Mouse (Mus musculus): ENCODE measurements at regions not wholly inside any gene's neighbourhood (a gene's known extent, or its start where the extent isn't known, plus 50 kb on each side); places are given as distances from the start of the nearest gene placed in this dataset.
"Not testable (repeated sequence)": the region's sequence is repeated elsewhere in the genome, so short reads cannot be mapped to it uniquely, and the experiment has no call there.

DNA sequence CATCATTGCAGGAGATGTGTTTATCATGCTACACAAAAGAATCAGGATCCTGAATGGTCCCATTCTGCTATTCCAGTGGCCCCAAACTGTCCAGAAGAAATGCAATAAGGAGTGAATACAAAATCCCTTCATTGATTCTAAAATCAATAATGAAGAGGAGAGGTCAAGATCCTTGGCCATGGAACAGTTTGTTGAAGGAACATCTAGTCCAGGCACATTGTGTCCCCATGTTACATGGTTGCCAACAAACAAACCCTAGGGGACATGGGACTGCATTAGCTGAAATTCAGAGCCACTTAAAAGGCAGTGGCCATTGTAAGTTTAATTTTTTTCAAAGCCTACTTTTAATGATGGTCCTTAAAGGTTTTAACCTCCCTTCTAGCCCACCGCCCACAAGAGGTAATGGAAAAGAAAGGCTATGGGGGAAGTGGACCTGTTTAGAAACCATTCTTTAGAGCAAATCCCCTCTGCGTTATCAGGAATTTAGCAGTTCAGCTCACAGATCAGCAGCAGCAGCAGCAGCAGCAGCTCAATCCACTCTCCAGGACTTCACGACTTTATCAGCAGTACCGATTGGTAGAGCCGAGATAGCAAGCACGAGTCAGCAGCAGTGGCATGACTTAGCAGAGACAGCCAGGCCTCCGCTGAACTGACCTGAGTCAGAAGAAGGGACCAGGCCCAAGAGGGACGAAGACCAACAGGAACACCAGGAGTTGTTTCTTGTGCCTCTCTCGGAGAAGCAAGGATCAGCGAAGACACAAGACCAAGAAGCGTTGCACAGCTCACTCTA is 268.3 kb downstream of the Setd4 start:
- DNase-seq: no peak

DNA sequence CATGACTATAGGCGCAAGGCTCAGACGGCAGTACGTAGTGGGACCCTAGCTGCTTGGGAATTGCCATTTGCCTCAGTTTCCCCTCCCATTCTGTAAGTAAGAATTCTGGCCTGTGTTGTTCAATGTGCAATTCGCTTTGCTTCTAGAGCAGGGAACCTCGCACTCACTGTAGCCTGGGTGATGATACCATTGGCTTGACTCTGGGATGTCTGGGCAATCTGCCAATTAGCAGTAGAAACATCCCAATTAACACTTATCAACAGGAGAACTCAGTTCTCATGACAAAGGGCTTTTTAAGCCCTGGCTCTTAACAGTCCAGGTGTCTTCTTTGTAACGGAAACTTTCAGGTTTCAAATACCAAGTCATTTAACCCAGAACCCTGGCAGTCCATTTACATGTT is 270.2 kb downstream of the Setd4 start:
- peak in 1 of 2 experiments; percentile 10 for DNase-seq

DNA sequence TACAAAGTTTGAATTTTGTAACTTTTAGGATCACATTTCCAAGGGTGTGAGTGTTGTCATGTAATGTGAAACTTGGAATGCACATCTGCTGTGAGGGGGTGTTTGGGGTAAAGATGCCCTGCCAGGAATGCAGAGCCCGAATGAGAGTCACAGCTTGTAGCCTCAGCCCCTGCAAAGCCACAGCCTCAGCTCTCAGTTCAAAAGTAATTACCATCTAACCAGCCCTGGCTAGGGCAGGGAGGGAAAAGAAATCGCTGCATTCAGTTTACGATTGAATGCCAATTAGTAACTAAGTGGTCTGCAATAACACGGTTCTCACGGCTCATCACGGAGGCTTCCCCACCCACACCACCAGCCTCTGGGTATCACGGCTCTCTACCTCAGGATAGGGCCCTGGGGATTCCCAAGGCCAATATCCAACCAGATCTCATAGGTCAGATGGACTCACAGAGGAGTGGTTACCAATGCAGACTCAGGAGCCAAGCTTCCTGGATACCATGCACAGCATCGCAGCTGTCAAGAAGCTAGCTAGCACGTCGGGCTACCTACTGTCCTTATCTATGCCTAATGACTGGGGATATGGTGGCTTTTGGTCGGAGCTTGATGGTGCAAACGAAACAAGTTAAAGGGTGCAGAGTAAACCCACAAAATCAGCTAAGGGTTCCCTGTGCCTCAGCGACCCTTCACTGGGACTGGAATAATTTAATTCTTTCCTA is 275.0 kb downstream of the Setd4 start:
- DNase-seq: no peak

DNA sequence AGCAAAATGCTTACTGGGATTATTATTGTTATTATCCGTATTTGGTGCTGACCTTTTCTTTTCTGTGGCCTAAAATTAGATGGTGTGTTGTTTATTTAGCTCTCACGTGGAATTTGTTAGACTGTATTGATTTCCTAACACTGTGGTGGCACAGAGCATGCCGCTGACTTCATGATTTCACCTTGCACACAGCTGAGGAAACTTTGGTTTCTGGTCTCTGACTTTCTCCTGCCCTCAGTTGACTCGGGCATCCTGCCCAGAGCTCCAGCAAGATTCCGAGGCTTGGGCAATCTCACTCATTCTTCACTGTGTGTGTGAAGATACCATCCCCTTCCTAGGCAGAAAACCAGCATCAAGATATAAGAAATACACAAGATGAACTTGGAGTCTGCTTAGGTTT is 279.0 kb downstream of the Setd4 start:
- DNase-seq: no peak

DNA sequence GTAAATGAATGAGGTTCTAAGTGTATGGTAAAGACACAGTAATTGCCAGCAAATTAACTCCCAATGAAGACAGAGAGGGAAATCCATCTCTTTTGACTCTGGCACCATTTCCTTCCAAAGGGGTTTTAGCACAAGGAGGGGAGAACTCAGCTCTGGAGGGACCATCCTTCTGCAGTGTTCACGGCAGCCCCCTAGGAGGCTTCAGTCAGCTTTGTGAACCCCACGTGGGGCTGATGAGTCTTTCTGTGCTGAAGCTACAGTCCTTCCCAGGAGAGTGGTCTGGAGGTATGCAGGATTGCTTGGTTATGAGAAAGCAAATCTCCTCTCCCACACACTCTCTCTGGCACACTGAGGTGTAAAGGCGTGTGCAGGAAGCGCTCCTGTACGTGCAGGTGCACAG is 280.7 kb downstream of the Setd4 start:
- no peak for DNase-seq

DNA sequence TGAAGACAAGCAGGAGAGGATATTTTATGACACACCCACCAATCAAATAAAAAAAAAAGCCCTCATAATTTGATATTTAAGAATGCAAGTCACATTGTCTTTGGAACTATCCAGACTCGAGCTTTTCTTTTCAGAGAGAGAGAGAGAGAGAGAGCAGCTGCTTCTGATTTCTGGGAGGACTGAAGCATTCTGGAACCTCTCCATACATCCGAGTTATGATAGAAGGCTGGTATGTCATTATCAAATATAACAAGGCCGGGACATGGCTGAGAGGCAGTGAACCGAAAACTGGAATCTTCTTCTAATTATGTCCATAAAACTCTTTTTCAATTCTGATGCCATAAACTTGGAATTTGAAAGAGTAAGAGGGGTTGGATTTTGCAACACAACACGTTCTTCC is 284.3 kb downstream of the Setd4 start:
- DNase-seq: no peak

DNA sequence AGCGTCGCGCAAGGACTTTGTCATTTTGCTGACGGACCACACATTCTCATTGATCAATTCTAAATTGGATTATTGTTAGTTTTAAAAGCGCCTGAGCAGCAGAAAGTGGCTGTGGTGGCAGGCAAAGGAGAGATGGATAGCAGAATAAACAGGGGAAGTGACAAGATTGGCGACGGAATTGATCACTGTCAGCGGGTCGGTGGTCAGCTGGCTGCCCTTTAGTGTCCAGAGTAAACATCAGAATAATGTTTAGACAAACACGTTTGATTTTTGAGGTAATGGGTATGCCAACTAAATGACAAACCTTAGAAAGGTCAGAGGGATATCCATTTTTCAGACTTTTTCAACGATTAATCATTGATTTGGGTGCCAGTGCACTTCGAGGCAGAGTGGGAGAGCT is 292.2 kb downstream of the Setd4 start:
- no peak for DNase-seq

DNA sequence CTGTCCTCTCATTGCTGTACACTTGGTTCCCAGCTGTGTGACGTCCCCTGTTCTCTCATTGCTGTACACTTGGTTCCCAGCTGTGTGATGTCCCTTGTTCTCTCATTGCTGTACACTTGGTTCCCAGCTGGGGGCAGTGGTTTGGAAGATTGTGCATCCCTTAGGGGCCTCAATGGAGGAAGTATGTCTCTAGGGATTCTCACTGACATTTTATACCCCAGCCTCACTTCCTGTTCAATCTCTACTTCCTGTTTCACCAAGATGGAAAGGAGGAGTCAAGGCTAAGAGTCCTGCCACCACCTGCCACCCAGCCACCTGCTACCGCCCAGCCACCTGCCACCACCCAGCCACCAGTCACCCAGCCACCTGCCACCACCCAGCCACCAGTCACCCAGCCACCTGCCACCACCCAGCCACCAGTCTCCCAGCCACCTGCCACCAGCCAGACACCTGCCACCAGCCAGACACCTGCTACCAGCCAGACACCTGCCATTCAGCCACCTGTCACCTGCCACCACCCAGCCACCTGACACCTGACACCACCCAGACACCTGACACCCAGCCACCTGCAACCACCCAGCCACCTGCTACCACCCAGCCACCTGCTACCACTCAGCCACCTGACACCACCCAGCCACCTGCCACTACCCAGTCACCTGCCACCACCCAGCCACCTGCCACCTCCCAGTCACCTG is 295.1 kb downstream of the Setd4 start:
- DNase-seq: no peak

DNA sequence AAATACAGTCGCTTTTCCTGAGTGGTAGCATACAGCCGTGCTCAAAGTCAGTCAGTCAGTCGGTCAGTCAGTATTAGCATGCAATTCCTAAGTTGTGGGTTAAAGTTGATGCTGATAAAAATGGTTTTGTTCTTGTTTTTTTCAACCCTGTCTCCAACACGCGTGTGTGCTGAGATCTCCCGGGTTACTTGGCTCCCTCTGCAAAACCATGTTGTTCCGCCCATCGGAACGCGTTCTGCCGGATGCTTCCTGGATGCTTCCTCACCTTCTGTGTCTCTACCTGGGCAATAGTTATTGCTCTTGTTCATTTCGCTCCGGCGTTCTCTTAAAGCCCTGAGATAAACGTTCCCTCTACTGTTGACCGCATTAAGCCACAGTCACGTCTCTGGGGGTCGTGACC is 296.9 kb downstream of the Setd4 start:
- DNase-seq: no peak

DNA sequence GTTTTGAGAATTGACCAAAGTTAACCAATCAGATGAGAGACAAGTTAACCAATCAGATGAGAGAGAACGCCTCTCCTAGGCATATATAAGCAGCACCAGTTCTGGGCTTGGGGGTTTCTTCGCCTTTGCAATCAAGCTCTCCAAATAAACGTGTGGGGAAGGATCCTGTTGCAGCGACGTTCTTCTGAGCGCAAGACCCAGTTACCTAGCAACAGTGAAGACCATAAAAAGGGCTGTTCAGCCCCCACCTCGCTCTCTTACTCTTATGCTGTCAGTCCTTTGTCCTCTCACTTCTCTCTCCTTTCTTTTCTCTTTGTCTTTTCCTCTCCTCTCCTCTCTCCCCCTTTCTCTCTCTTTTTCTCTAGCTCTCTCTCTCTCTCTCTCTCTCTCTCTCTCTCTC is 297.7 kb downstream of the Setd4 start:
- not testable (repeated sequence) for DNase-seq

DNA sequence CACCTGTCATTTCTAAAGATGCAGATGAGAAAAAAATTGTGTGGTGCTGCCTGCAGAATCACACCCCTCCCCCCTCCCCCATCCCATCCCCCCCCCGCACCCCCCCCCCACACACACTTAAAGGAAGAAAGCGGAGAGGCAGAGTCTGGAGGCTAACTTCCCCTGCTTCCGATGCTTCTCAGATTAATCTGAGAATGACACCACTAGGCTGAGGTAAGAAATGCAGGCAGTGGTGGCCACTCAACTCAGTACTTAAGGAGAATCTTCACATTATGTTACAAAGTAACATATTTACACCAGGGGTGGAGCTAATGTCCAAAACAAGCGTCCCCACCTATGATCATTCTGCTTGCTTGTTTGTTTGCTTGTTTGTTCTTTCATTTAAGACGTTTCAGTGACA is 309.4 kb downstream of the Setd4 start:
- no peak for DNase-seq

DNA sequence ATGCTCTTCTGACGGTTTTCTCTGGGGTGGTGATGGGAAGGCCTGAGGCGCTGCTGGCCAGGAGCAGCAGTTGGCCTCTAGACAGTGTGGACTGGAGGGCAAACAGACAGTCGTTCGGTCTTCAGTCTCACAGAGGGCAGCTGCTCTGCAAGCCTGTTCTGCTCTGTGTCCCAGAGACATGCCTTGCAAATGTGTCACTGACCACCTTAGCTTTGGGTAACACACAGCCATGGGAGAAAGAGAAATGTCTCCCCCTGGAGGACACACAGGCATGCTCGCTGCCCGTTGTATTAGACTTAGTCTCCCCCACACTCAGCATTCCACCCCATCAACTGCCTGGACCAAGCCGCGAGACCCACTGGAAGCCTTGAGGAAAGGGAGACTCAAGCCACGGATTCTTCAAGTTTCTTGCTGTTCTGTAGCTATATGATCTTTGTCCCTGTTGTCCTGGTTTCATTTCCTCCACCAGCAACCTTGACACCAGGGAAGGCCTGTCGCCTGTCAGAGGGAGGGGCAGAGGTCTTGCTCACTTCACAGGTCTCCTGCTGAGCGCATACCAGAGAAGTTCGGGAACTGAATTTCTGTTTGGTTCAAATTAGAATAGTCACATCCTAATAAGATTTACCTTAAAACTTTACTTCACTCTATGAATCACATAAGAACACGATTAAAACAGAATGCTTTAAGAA is 310.8 kb downstream of the Setd4 start:
- peak; percentile 52 for DNase-seq

DNA sequence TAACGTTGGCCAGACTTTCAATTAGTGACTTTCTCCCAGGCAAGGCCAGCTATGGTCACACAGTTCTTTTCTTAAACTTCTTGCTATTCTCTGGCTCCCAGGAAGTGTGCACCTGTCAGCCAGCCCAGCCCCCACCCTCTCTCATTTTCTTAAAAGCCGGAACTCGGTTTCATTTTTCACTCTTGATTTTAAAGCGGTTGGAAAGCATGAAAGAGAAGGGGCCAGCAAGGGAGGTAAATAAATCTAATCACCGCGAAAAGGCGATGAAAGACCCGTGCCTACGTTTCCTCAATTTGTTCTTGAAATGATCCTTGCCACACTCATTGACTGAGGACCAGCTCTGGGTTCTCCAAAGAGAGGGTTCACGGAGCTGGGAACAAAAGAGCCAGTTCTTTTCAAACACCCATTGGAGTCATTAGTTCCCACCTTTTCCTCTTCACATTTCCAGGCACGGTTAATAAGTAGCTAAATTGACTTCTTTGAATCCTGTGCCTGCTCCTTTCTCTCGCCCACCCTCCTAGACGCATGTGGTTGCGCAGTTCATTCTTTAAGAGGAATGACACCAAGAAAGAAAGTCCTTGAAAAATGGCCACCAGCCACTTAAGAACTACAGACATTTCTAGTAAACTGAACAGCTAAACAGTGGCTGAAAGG is 311.6 kb downstream of the Setd4 start:
- DNase-seq: no peak

DNA sequence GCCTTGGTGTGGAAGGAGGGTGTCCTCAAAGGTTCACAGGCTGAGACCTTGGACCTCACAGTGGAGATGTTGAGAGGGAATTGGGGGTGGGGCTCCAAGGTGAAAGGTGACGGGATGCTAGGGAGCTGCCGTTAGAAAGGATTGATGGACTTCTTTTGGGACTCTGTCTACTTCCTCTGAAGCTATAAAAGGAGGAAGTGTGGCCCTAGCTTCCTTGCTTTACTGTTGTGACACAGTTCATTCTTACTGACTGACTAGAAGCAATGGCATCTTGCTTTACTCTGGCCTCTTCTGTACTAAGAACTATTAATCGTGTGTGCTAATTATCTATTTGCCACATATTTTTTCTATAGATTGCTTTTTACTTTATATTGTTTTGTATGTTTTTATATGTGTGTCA is 315.8 kb downstream of the Setd4 start:
- no peak for DNase-seq

DNA sequence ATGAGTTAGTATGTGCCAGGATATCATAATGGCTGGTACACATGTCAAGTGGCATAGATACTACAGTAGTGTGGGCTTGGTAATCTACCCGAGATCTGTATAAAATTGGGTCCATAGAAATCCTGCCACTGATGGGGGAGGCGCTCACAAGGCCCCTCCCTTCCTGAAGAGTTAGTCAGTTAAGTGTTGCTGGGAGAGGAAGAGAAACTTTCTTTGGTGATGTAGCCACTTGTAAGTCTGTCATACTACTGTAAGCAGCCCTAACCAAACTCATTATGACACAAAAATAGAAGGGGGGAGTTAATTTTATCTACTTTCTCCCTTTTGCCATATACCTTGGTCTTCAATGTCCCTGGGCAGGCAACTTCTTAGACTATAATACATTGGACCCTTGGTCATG is 316.3 kb downstream of the Setd4 start:
- DNase-seq: no peak

DNA sequence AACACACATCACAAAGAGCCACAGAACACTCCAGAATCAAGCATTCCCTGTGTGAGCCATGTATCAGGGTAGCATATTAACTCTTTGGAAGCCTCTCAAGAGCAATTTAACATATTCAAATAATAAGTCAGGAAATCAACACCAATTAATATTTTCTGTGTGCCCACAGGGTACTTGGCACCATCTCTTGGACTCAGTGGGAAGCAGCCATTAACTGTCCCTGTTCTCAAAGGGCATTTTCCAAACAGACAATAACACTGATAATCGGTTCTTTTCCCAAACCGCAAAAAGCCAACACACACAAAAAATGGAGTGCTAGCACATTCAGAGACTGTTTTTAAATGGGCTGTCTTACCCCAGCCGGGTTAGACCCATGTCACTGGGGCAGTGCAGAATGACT is 317.0 kb downstream of the Setd4 start:
- no peak for DNase-seq

DNA sequence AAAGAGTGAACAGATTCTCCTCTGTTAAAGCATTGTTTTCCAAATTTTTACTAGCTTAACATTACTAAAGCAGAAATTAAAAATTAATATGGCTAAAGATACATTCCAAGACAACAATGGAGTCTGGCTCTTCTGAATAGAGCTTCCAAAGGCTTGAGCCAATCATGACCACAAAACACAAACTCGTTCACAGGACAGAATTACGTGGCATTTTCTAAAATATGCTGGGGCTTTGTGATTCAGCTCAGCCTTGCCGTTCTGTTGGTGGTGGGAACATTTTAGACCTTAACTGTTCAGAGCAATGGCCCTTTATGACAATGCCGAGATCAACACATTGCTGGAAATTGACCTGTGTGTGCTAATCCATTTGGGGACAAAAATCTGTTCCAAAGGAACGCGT is 318.7 kb downstream of the Setd4 start:
- DNase-seq: no peak

DNA sequence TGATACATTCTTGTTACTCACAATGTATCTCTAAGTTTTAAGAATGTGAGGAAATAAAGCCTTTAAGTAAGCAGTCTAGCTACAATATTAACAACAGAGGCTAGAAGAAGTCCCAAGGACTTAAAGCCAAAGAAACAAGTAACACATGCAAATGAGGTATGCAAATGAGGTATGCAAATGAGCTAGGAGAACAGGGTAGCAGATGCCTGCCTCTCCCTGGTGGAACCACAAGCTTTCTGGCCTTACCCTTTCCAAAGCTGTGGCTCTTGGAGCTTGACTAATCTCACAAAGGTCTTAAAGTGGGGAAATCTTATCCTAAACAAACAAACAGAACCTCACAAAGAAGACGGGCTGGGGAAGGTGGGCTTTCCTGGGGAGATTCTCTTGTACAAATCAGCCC is 322.1 kb downstream of the Setd4 start:
- no peak for DNase-seq

DNA sequence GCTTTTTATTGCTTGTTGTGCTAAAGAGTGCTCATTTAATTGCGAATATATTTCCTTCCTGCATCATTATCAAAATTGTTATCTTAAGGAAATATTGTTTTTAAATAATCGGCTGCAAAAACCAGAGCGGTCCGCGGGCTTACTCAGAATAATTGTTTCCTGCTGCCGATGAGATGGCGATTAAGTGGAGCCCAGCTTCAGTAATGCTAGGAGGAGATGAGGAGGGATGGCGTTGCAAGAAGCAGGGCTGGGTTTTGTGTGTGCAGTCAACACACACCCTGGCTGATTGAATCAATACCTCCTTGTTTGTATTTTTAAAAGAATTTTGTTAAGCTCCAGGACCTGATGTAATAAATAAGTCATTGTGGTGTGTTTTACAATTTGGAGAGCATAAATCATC is 331.2 kb downstream of the Setd4 start:
- DNase-seq: no peak

DNA sequence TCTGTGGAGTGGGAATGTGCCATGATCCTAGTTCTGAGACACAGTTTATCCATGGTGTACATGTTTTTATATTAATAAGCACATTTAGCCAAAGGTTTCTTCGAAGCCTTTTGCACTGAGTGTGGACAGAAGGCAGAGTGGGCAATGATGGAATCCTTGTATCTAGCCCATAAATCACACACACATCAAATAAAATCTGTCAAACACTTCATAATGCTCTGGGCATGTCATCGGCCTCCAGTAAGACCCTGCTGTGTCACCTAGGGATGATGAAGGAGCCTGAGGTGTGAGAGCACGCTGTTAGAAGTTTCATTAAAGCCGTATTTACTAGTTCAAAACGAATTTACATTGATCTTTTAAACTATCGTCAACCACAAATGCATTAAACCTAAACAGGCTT is 331.7 kb downstream of the Setd4 start:
- no peak for DNase-seq

DNA sequence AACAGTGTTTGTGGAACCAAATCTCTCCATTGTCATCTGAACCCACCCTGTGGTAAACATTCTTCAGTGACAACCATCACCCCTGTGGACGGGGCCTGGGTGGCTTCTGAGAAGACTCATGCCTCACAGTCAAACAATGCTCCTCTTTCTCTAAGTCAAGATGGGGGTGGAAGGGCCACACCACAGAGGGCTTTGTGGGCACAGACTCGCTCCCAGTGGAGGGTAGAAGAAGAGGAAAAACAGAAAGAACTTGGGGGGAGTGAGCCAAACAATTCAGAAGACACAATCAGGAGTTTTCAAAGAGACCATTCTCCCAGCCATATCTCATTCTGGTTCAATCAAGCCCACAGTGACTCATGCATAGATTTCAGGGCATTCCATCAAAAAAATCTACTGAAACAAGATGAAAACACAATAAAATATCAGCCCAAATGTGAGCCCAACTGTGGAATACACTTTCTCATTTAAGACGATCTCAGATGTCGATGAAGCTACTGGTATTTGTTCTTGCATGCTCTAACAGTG is 339.7 kb downstream of the Setd4 start:
- DNase-seq: no peak

DNA sequence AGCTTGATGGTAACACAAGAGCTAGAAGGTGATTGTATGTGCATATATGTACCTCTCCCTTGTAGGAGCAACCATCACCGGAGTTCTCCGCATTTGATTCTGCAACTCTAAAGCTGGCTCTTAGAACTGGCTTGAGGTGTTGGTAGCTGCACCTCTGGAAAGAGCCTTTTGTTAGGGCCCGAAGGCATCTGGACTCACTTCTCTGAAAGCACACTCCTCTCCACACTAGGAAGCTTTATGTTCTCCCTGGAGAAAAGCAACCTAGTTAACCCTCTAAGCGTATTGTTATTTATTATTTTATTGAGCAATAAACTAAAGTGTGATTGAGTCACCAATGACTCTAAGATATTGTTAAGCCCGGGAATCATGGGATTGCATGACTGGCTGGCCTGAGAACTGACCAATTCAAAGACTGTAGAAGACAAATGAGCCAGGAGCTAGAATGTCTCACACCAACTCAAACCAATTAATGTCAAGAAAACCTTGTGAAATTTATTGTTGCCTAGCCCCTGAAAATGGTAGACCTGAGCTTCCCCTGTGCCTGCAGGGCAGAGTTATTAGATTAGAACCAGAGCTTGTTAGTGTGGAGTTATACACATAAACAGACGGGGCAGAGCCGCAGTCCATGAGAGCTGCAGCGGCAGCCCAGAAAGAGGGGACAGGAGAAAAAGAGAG is 340.6 kb downstream of the Setd4 start:
- no peak for DNase-seq
